Mouse (Mus musculus): ENCODE measurements around the gene Olfr520. TPM values are rescaled to one million over a fixed set of nuclear protein-coding genes. Genes with fewer than 3 reads are reported as not detected.
"Not testable (repeated sequence)": the region's sequence is repeated elsewhere in the genome, so short reads cannot be mapped to it uniquely, and the experiment has no call there.

Olfr520 gene
- total and polyA plus RNA-seq, 2 experiments from 2014 or later = not detected

DNA sequence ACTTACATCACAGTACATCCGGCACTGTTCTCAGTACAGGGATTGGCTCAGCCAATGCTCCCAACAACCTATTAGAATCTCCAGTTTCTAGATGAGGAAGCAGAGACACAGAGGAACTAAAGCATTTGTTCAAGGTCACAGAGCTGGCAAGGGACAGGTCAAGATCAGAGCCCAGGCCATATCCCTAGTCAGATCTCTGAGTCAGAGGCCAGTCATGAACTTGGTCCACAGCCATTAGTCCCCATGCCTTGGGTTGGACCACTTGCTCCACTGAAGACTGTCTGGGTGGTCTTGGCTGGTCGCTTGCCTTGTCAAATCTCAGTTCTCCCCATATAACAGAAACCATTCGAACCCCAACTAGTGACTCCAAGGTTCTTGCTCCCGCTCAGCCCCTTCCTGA is 17.6 kb upstream of the Olfr520 start:
- Histone ChIP-seq H3K27me3 (ENCODE audit: control insufficient read depth, insufficient read depth, low read length) (peaks cover 19% of the 10 kb centered on the region; the same call in 1 of the 2 replicates), H3K4me2 (ENCODE audit: low read depth, low read length) (no peak overlapping the region), H3K4me1 (ENCODE audit: control insufficient read depth, insufficient read depth) (0 out of 2 replicates have a peak, but pooled peaks cover 4% of the 10 kb centered on the region), H3K4me3 (ENCODE audit: low read depth, low read length) (no peak overlapping the region), H3K9ac (replicated peaks; ENCODE audit: low read depth, low read length) (no peak overlapping the region), H3K36me3 (replicated peaks; ENCODE audit: control insufficient read depth, insufficient read depth, low read length) (no peaks in the 10 kb centered on the region), H3K9me3 (replicated peaks; ENCODE audit: control insufficient read depth, low read length) (no peaks in the 10 kb centered on the region), H3K27ac (ENCODE audit: low read depth) (no peak overlapping the region)
- DNase-seq (ENCODE audit: low spot score) = no peak
- WGBS = 81% methylated on average over 4 of the region's 4 CpGs
- no peak for ATAC-seq (ENCODE audit: insufficient read depth, low read depth)
- TF ChIP-seq CTCF (IDR thresholded peaks at IDR 0.05; ENCODE audit: low read depth) = no peak
- no peak for TF ChIP-seq EP300 (IDR thresholded peaks at IDR 0.05; ENCODE audit: low read depth)

DNA sequence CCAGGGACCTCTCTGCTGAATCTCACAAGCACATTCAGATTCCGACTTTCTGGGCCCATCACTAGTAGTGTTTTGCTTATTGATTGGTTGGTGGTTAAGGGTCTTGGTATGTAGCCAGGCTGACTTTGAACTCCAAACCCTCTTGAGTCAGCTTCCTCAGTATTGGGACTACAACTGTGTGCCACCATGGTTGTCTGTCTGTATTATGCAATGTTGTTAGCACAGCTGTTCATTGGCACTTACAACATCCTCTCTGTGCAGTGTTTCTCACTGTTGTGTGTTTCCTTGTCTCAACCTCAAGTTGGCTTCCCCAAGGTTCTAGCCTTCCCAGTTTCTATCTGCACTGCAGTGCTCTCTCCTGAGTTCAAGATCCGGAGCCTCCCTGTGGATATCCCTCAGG is 13.5 kb upstream of the Olfr520 start:
- Histone ChIP-seq H3K27me3 (ENCODE audit: control insufficient read depth, insufficient read depth, low read length) (0 out of 2 replicates have a peak, but pooled peaks cover 3% of the 10 kb centered on the region), H3K4me3 (ENCODE audit: low read depth, low read length) (no peak overlapping the region), H3K9me3 (replicated peaks; ENCODE audit: control insufficient read depth, low read length) (no peaks in the 10 kb centered on the region), H3K36me3 (replicated peaks; ENCODE audit: control insufficient read depth, insufficient read depth, low read length) (no peaks in the 10 kb centered on the region), H3K4me1 (ENCODE audit: control insufficient read depth, insufficient read depth) (no peaks in the 10 kb centered on the region), H3K27ac (ENCODE audit: low read depth) (no peak overlapping the region), H3K4me2 (ENCODE audit: low read depth, low read length) (no peak overlapping the region), H3K9ac (replicated peaks; ENCODE audit: low read depth, low read length) (no peak overlapping the region)
- no peak for TF ChIP-seq EP300 (IDR thresholded peaks at IDR 0.05; ENCODE audit: low read depth)
- no peak for TF ChIP-seq CTCF (IDR thresholded peaks at IDR 0.05; ENCODE audit: low read depth)
- ATAC-seq (ENCODE audit: insufficient read depth, low read depth) (no peak), DNase-seq (ENCODE audit: low spot score) (no peak)
- WGBS = 80% methylated on average over 2 of the region's 2 CpGs

DNA sequence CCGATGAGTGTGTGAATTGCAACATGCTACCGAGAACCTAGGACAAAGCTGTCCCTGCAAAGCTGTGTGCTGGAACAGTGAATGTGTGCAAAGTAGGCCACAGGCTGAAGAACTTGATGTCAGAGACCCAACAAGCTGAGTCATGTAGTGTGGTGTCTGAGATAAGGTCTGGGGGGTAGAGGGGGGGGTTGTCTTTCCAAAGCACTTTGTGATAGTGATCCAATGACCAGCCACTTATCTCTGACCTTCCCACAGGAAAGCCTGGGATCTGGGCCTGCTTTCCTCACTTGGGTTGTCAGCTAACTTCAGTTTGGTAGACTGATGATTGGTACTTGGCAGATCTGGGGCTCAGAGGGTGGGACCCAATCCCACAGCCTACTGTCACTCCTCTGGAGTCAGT is 4.5 kb downstream of the Olfr520 start:
- WGBS = 59% methylated on average over 2 of the region's 2 CpGs
- no peaks in the 10 kb centered on the region for H3K9me3 ChIP-seq (replicated peaks; ENCODE audit: control insufficient read depth, low read length)
- TF ChIP-seq EP300 (IDR thresholded peaks at IDR 0.05; ENCODE audit: low read depth) (no peak), CTCF (IDR thresholded peaks at IDR 0.05; ENCODE audit: low read depth) (no peak)
- H3K4me1 ChIP-seq (ENCODE audit: control insufficient read depth, insufficient read depth) = no peaks in the 10 kb centered on the region
- no peak overlapping the region for H3K4me3 ChIP-seq (ENCODE audit: low read depth, low read length)
- H3K27ac ChIP-seq (ENCODE audit: low read depth) = no peak overlapping the region
- no peak for DNase-seq (ENCODE audit: low spot score)
- no peak for ATAC-seq (ENCODE audit: insufficient read depth, low read depth)
- no peaks in the 10 kb centered on the region for H3K27me3 ChIP-seq (ENCODE audit: control insufficient read depth, insufficient read depth, low read length)
- H3K9ac ChIP-seq (replicated peaks; ENCODE audit: low read depth, low read length) = no peak overlapping the region
- H3K4me2 ChIP-seq (ENCODE audit: low read depth, low read length) = no peak overlapping the region
- H3K36me3 ChIP-seq (replicated peaks; ENCODE audit: control insufficient read depth, insufficient read depth, low read length) = no peaks in the 10 kb centered on the region

DNA sequence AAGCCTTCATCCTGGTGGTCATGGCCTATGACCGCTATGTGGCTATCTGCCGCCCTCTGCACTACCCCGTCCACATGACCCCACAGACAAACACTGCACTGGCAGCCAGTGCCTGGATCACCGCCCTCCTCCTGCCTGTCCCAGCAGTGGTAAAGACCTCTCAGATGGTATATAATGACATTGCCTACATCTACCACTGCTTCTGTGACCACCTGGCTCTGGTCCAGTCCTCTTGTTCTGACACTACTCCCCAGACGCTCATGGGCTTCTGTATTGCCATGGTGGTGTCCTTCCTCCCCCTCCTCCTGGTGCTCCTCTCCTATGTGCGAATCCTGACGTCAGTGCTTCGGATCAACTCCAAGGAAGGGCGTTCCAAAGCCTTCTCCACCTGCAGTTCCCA is 5.4 kb downstream of the Olfr520 start:
- H3K27ac ChIP-seq (ENCODE audit: low read depth); H3K27me3 ChIP-seq (ENCODE audit: control insufficient read depth, insufficient read depth, low read length); H3K4me3 ChIP-seq (ENCODE audit: low read depth, low read length); H3K9me3 ChIP-seq (replicated peaks; ENCODE audit: control insufficient read depth, low read length); H3K36me3 ChIP-seq (replicated peaks; ENCODE audit: control insufficient read depth, insufficient read depth, low read length); DNase-seq (ENCODE audit: low spot score); H3K9ac ChIP-seq (replicated peaks; ENCODE audit: low read depth, low read length); ATAC-seq (ENCODE audit: insufficient read depth, low read depth); H3K4me1 ChIP-seq (ENCODE audit: control insufficient read depth, insufficient read depth); H3K4me2 ChIP-seq (ENCODE audit: low read depth, low read length): not testable (repeated sequence)
- 90% methylated on average over 9 of the region's 9 CpGs for WGBS

DNA sequence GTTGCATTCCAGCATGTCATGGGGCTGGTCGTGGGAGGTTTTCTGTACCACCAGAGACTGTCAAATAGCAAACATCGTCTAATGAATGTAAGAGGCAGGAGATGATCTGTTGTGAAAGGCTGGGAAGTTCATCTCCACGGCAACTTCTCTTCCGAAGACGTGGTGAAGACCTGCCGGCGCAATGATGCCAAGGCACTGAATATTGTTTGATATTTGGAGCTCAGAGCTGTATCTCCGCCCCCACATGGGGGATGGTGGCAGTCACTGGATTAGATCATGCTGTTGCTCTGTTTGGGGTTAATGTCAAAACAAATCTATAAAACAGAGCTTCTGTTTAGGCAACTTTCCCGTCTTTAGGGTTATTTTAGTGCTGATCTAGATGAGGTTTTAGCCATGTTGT is 9.2 kb downstream of the Olfr520 start:
- Histone ChIP-seq H3K4me1 (ENCODE audit: control insufficient read depth, insufficient read depth) (no peaks in the 10 kb centered on the region), H3K9me3 (replicated peaks; ENCODE audit: control insufficient read depth, low read length) (no peaks in the 10 kb centered on the region), H3K9ac (replicated peaks; ENCODE audit: low read depth, low read length) (no peak overlapping the region), H3K4me3 (ENCODE audit: low read depth, low read length) (no peak overlapping the region), H3K27me3 (ENCODE audit: control insufficient read depth, insufficient read depth, low read length) (no peaks in the 10 kb centered on the region), H3K36me3 (replicated peaks; ENCODE audit: control insufficient read depth, insufficient read depth, low read length) (no peaks in the 10 kb centered on the region), H3K27ac (ENCODE audit: low read depth) (no peak overlapping the region), H3K4me2 (ENCODE audit: low read depth, low read length) (no peak overlapping the region)
- DNase-seq (ENCODE audit: low spot score) = no peak
- 59% methylated on average over 9 of the region's 9 CpGs for whole genome bisulfite sequencing
- TF ChIP-seq EP300 (IDR thresholded peaks at IDR 0.05; ENCODE audit: low read depth) (no peak), CTCF (IDR thresholded peaks at IDR 0.05; ENCODE audit: low read depth) (no peak)
- ATAC-seq (ENCODE audit: insufficient read depth, low read depth) = no peak

DNA sequence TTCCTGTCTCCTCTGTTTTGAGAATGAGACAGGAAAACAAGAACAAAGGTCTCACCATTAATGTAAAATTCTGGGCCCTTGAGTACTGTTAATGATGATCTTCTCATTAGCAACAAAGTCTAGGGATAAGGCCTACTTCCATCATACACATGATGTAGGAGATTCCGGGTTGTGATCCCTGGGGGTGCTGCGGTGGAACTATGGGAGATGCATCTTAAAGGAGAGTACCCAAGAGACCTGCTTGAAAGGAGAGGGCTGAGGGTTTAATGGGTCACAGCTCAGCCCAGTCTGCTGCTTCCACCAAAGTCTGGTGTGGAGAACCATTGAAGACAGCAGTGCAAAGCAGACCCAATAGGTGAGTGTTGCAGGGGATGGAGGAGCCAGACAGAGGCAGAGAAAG is 33.1 kb downstream of the Olfr520 start, which contains the start of gene Olfr521:
Gene Olfr521 (plus strand): TSS at position 301 of the 400 bp plus-strand sequence.
- H3K4me3 ChIP-seq (ENCODE audit: low read depth, low read length) = no peak within 1 kb of the TSS
- no peak within 1 kb of the TSS for H3K4me2 ChIP-seq (ENCODE audit: low read depth, low read length)
- H3K9me3 ChIP-seq (replicated peaks; ENCODE audit: control insufficient read depth, low read length) = peaks cover 15% of the 10 kb centered on the region; the same call in 1 of the 2 replicates
- no peaks in the 10 kb centered on the region for H3K27me3 ChIP-seq (ENCODE audit: control insufficient read depth, insufficient read depth, low read length)
- ATAC-seq (ENCODE audit: insufficient read depth, low read depth) = no peak
- TF ChIP-seq EP300 (IDR thresholded peaks at IDR 0.05; ENCODE audit: low read depth) = no peak
- no peak for TF ChIP-seq CTCF (IDR thresholded peaks at IDR 0.05; ENCODE audit: low read depth)
- WGBS = 88% methylated on average over 2 of the region's 2 CpGs
- H3K36me3 ChIP-seq (replicated peaks; ENCODE audit: control insufficient read depth, insufficient read depth, low read length) = no peaks in the 10 kb centered on the region
- H3K27ac ChIP-seq (ENCODE audit: low read depth) = no peak within 1 kb of the TSS
- DNase-seq (ENCODE audit: low spot score) = no peak
- H3K4me1 ChIP-seq (ENCODE audit: control insufficient read depth, insufficient read depth) = no peaks in the 10 kb centered on the region
- no peak within 1 kb of the TSS for H3K9ac ChIP-seq (replicated peaks; ENCODE audit: low read depth, low read length)

All from heart, postnatal 0 days (tissue).